Mouse (Mus musculus): ENCODE measurements around the gene Adcy4. TPM values are rescaled to one million over a fixed set of nuclear protein-coding genes. Genes with fewer than 3 reads are reported as not detected.

The Adcy4 gene
- total RNA-seq, 2 experiments from 2014 or later = 3.8 to 9.1 TPM

DNA sequence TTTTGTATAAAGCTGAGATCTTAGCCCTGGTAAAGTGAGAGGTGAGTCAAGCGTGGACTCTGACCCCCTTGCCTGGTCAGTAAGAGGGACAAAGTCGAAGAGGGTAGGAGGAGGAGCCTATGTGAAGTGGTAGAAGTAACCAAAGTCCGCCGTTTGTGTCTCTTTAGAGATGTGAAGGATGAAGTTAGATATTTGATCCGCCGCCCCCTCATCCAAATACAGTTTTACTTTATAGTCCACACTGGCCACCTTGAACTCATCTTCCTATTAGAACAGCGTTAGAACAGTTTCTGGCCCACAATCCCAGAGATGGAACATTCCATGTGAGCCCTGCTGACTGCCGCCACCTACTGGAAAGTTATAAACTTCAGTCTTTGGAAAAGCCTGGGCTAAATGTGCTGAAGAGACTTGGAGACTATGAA lies 25.5 kb downstream of the Adcy4 start, which contains the start of gene Cideb:
Gene Cideb (minus strand): TSS at position 96 of the 422 bp plus-strand sequence.
- peak; percentile 52 for DNase-seq (ENCODE audit: low spot score)

DNA sequence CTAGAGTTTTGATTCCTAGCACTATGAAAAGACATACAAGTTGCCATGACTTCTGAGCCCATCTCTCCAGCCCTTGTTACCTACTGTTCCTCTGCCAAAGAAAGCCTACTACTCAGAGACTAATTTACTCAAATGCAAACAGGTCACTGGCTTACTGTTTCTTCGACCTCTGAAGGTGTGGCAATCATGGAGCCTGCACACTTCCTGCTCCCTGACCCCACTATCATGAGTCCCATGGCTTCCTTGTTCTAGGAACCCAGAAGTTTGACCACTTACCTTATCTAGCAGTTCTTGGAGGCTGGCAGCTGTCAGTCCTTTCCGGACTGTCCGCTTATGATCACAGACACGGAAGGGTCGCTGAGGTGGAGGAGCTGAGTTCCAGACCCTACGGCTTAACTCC lies 26.3 kb downstream of the Adcy4 start:
- DNase-seq (ENCODE audit: low spot score) = no peak

DNA sequence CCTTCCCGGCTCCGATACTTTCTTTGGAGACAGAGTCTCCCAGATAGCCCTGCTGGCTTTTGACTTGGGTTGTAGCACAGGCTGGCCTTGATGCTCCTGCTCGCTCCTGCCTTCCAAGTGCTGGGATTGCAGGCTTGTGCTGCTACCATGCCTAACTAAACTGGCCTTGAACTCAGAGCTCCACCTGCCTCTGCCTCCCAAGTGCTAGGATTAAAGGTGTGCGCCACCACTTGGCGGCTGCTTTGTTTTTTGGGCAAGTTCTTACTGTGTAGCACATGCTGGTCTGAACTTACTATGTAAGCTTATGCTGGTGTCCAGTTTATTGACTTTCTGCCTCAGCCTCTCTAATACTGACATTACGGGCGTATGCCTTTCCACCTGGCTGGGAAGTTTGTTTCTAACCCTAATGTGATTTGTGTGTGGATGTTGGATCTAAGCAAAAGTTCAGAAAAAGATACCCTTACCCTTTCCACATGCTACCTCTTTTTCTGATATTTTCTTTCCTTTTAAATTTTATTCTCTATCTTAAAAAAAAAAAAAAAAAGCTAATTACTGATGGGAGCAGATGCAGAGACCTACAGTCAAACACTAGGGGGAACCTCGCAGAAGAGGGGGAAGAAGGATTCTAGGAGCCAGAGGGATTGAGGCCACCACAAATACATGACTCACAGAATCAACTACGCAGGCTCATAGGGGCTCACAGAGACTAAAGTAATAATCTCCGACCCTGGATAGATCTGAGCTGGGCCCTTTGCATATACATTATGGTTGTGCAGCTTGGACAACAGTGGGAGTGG lies 36.6 kb downstream of the Adcy4 start:
- no peak for DNase-seq (ENCODE audit: low spot score)

DNA sequence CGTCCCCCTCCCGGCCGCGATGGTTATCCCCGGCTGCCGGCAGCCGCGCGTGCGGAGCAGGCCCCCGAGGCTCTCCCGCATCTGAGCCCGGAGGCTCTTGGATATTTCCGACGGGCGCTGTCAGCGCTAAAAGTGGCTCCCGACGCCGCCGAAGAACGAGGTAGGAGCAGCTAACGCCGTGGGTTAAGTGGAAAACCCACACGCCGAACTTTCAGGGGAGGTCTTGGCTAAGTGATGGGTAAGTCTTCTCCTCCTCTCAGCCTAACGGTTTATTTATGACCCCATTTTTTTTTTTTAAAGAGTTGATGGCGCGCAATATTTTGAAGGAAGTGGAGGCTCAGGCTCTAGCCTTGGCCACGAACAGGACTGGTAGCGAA lies 38.0 kb downstream of the Adcy4 start:
- no peak for DNase-seq (ENCODE audit: low spot score)

DNA sequence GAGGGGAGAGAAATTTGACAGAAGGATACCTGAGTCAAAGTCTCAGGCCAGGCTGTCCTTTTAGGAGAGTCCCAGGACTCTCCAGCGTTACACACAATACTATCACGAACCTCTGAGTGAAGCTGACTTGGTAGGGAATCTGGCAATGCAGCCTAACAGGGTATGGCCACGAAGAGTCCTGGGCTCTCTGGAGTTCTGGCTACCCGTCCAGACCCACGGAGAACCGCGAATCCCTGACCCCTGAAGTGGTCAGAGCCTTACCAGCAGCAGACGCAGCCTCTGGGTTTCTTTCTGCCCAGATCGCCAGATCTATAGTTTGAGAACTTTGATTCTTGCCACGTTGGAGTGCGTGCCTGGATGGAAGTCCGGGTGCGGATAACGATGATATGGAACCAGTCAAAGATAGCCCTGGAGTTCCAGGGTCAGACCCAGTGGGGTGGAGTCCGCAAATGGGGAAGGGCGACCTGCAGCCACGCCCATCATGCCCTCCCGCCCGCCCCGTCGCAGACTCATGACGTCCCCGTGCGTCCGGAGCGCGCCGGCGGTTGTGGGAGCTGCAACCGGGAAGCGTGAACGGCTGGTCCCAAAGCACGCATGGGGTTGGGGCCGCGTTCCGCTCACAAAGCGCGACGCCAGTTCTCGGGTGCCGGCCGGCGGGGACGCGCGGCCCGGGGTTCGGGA lies 38.6 kb downstream of the Adcy4 start, which contains the start of the genes Dhrs1 and Nop9:
Gene Dhrs1 (minus strand): TSS at position 511 of the 681 bp plus-strand sequence.
Gene Nop9 (plus strand): TSS at position 514 of the 681 bp plus-strand sequence.
- peak; percentile 85 for DNase-seq (ENCODE audit: low spot score)

DNA sequence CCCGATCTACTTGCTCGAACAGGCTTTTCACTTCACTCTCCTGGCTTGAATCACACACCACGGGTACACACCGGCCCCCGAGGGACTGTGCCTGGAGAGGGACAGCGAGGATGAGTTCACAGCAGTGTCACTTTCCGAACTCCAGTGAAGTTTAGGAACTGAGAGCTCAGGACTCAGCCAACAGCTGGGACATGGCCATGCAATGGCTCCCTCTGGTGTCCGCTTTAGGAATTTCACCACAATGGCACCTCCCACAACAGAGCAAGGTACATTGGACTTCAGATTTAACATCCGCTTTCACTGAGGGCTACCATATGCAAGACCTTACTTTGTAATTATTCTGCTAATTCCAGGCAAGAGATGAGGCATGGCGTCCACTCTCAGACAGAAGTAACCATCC lies 40.2 kb downstream of the Adcy4 start:
- peak; percentile 89 for DNase-seq (ENCODE audit: low spot score)

DNA sequence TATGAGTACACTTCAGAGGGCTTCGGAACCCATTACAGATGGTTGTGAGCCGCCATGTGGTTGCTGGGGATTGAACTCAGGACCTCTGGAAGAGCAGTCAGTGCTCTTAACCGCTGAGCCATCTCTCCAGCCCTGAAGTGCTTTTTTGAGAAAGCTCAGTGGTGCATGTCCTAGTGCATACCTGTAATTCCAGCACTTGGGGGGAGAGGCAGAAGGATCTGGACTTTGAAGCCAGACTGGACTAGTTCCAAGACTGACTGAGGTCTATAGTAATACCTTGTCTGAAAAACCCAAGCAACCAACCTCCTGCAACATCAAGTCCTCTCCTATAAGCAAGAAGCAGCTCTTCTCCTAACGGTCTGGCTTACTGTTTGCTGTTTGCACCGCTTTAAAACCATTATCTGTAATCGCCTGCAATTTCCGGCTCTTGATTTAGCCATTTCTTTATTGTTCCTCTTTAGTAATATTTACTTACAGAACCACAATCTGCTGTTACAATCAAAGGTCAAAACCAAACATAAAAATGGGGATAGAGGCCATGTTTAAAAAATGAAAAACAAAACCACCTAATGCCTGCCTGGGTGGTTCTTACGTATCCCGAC lies 46.7 kb downstream of the Adcy4 start:
- DNase-seq (ENCODE audit: low spot score) = no peak

DNA sequence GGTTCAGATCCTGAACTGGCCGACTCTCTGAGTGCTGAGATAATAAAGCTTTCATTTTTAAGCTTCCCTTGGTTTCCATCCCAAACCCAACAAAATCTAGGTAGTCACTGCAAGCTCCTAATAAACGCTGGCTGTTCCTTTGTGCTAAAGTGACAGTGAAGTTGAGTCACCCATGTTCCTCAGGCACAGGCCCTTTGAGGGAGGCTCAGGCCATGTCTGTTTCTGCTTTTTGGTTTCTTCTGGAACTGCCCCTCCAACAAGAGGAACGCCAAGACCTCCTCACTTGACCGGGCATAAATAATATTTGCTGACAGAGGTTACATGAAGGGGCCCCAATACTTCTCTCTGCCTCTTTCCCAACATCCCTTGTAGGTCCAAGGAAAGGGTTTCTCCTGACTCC lies 48.1 kb downstream of the Adcy4 start:
- DNase-seq (ENCODE audit: low spot score) = no peak

DNA sequence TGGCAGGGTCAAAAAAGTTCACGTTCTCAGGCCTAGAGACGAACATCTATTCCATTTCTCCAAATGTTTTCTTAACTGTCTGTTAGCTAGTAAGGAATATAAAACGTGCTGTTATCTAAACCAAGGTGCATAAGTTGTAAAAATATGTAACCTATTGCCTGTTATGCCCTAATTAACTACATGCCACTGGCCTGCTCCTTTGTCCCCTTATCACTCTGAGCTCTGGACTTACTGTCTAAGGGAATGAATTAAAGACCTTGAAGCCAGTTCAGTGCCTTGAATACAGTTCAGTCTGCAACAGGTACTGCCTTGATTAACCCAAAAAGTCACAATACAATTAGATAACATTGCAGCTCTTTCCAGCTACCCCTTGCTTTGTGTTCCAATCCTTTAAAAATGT lies 48.6 kb downstream of the Adcy4 start:
- DNase-seq (ENCODE audit: low spot score) = no peak

DNA sequence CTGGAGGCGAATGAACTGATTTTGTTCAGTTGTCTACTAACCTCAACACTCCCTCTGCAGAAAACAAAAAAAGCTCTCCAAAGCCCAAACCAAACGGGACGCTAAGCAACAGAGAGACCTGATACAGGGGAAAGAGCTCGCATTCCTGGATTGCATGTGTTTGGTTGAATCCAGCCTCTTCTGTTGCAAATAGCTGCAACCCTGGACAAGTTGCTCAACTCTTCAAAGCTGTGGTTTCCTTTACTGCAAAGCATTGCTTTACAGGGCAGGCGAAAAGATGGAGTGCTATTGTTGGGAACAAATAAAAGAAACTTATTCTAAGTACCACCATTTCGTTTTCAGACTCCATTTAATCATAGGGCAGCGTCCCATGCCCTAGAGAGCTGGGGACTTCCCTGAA lies 49.0 kb downstream of the Adcy4 start:
- no peak for DNase-seq (ENCODE audit: low spot score)

DNA sequence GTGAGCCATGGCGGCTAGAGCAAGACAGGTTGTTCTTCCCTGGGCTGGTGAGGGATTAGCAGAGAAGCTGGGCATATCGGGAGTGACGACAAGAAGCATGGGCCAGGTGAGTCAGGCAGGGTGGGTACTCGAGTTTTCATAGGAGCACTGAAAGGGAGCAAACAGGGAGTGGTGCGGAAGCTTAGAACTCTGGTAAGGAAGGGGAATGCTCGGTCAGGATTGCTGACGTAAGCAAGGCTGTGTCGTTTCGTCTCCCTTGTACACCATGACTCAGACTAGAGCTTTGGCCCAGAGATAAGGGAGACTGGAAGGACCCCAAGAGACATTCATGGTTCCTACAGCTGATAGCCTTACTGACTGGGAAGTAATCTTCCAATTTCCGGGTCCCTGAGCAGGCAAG lies 50.0 kb downstream of the Adcy4 start:
- DNase-seq (ENCODE audit: low spot score) = no peak

DNA sequence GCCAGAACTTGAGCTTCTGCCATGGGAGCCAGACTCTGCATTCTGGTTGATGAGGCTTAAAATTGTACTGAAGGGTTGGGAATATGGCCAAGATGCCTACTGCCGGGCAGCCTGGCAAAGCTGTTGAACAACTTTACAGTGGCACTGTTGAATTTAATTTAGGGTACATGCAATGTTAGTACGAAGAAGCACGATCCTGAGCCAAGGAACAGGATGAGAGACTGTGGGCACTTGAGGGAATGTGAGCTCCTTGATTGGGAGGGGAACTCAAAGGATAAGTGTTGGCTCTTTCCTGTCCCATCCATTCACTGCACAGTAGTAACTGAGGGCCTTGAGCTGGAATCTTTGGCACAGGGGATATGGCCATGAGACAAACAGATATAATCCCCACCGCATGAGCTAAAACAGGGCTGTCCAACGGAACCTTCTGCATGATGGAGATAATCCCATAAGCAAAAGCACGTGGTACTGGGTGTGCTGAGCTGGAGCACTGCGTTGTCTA lies 53.3 kb downstream of the Adcy4 start:
- no peak for DNase-seq (ENCODE audit: low spot score)

DNA sequence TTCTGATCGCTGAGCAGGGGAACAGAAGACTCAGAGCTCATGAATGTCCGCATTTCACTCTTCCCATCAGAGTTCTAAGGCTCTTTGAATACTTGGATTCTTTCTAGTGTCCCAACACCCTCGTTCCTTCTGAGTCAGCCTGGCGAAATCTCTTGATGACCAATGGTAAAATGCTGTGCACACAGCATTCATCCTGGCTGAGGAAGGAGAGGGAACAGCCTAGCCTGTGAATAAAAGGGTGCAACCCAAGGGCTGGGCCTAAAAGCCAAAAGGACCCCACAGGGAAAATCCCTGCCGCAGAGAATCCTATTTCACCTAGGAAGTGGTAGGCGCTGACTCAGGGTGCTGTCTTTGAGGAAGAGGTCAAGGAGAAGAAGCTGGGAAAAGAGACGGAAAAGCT lies 53.8 kb downstream of the Adcy4 start:
- no peak for DNase-seq (ENCODE audit: low spot score)

DNA sequence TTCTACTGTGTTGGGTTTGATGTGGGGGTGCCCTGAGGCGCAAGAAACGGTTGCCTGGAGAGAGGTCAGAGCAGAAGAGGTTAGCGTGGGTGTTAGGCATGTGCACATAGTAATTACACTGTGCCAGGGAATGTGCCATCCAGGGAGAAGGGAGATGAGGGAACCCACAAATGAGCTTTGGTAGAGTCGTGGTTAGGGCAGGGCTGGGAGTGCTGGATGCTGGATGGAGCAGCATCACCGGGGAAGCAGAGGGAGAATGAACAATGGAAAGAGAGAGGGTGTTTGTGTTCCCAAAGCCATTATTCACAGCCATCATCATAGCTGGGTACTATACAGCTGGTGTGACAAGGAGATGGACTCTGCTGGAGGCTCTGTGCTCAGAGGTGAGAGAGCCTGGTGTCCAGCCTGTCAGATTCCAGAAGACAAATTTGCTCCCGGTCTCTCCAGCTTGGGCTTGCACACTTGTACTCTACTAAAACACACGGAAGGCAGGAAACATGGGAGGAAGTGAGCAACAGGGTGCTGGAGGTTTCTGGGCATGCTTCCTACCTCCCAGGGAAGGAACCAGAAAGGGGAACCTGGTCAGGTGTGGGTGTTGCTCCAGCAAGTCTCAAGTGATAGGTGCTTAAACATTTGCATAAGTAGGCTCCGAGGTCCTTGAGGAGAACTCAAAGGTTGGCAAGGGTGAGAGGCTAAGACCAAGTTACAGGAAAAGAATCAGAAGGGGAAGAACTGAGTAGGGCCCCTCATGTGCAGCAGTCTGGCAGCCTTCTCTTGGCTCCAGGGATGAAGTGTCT lies 55.8 kb downstream of the Adcy4 start:
- no peak for DNase-seq (ENCODE audit: low spot score)

DNA sequence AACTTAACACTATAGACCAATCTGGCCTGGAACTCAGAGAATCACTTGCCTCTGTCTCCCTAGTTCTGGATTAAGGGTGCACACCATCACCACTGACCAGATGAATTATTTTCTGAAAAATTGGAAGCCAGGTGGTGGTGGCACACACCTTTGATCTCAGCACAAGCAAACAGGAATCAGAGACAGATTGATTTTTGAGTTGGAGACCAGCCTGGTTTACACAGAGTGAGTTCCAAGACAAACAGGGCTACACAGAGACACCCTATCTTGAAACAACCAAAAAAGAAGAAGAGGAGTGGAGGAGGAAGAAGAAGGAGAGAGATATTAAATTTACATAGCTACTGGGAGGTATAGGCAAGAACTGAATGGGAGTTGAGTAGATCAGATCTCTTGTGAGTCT lies 57.6 kb downstream of the Adcy4 start:
- no peak for DNase-seq (ENCODE audit: low spot score)

DNA sequence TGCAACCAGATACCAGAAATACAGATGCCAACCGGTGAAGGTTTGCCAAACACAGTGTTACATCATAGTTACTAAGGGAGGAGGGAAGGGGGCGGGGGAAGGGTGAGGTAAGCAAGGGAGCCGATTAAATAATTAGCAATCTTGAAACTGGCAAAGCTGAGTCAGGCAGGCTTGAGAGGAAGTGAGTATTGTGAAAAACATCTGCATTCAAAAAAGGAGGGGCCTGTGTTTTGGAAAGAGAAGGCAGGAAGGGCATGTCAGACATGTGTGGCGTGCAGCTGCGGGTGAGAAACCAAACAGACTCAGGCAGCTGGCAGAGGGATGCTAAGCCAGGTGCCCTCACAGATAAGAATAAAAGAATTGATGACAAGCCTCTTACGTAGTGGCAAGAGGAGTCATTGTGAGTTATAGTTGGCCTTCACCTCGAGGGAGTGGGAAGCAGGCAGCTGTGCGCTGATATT lies 59.5 kb downstream of the Adcy4 start:
- DNase-seq (ENCODE audit: low spot score) = peak; percentile 21

DNA sequence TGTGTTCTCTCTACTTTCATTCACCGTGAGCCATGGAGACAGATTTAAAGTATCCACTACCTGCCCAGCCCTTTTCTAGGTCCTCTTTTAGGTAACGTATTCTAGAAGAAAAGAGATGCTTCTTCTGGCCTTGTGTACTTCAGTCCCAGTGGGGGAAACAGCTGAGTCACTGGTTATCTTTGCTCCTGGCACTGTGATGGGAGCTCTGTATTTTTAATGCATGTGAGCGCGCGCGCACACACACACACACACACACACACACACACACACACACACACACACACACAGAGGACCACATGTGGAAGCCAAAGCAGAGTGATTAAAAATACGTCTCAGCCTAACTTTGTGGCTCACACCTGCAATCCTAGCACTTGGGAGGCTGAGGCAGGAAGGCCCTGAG lies 60.5 kb downstream of the Adcy4 start:
- no peak for DNase-seq (ENCODE audit: low spot score)

DNA sequence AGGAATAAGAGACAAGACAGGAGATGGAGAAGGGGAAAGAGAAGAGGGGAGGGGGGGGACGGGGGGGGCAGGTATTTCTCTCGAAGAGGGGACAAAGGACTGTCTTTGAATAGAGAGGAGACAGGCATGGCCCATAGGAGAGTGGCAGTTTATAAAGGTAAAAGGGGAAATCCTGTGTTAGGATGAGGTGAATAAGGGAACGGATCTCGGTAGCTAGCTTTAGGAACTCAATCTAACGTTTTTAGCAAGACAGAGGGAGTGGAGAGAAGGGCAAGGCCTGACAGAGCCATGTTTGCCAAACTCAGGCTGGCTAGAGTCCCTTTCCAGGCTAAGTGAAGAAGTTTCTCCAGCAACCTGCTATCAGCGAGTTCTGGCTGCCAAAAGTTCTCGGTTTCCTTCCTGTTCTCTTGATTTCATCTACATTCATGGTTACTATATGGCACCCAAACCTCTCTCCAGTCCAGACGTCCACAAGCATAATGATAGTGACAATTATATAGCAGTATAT lies 61.4 kb downstream of the Adcy4 start:
- DNase-seq (ENCODE audit: low spot score) = no peak

DNA sequence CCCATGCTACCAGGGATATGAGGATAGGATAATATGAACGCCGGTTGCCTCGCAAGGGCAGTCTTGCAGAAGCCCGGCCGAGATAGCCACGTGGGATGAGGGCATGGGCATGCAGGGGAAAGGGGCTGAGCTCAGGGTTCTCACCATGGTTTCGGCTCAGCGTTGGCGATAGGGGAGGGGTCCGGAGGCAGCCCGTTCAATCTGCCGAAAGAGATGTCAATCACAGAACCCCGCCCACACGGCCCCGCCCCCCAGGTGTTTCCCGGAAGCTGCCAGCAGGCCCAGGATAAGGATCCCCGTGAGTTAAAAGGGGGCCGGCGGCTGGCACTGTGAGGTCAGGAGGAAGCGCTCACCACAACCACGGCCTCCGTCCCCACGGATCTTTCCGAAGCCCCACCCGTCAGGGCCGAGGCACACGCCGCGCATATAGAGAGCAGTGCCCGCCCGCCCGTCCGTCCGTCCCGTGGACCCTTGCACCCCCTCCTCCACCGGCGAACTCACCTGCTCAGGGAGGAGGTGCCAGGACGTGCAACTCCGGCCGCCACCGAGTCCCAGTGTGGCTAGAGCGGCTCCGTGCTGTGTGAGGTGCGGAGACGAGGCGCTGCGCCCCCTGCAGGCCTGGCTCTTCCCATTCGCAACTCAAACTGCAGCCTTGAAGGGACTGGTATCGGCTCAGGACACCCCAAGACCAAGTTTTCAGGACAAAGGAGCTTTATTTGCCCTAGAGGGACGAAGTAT lies 62.0 kb downstream of the Adcy4 start, which contains the start of gene Rabggta:
Gene Rabggta (minus strand): TSS at position 564 of the 738 bp plus-strand sequence.
- DNase-seq (ENCODE audit: low spot score) = peak; percentile 88

DNA sequence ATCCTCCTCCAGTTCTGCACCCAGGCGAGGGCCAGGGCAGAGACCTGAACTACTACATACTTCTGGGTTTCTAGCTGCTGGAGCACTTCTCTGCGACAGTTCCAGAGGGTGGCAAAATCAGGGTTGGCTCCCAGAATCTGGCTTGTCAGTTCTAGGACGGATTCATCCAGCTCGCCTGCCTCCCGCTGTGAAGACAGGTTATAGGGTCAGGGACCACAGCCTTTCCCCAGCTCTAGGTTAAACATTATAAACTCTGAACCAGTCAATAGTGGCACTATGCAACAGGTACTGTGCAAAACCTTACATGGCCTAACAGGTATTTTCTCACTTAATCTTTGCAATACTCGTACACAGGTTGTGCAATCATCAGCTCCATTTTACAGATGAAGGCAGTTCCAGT lies 62.8 kb downstream of the Adcy4 start:
- DNase-seq (ENCODE audit: low spot score) = no peak
